Mouse (Mus musculus): ENCODE results near the gene Klhl29.

- TF ChIP-seq CTCF (IDR thresholded peaks at IDR 0.05; ENCODE audit: borderline replicate concordance, control insufficient read depth, extremely low read depth, insufficient read depth, low read length, poor library complexity) (no peak), POLR2A (IDR thresholded peaks at IDR 0.05; ENCODE audit: control insufficient read depth, extremely low read depth, insufficient read depth, low read length, poor library complexity) (no peak)
Measured at GRCm38 (mm10) chr12:5279873-5280272, 95.6 kb downstream of the Klhl29 start.
